Mouse (Mus musculus) layer of hippocampus, postnatal 14 days (tissue): Measurements from ENCODE around the gene Pxn. TPM values are rescaled to one million over a fixed set of nuclear protein-coding genes. Genes with fewer than 3 reads are reported as not detected.
"Not testable (repeated sequence)": the region's sequence is repeated elsewhere in the genome, so short reads cannot be mapped to it uniquely, and the experiment has no call there.

Experiments
- DNase-seq, 2 experiments: peaks; one replicate each; pipeline ENCODE4 v3.0.0; 2021 to 2022; ENCODE audit warnings: low spot score in 2 of 2, mixed read lengths in 1 of 2
- total RNA-seq, 2 experiments: library from RNA; stranded (reverse); gene quantifications; 2 replicates each; pipeline ENCODE4 v1.2.3; 2021

Pxn gene
- total RNA-seq, 2 experiments from 2014 or later, result 33.1 to 38.7 TPM

- no peak for DNase-seq
These were observed 1.7 kb downstream of the Pxn start for GRCm38 (mm10) chr5:115507981-115508858.

- no peak for DNase-seq
These were observed 2.3 kb downstream of the Pxn start for GRCm38 (mm10) chr5:115508859-115509147.

GRCm38 (mm10) chr5:115509321-115509761, 2.9 kb downstream of the Pxn start:
- no peak for DNase-seq

GRCm38 (mm10) chr5:115509790-115510689, 3.6 kb downstream of the Pxn start:
- DNase-seq, result no peak

- no peak for DNase-seq
These were observed 5.9 kb downstream of the Pxn start for GRCm38 (mm10) chr5:115512375-115512774.

- no peak for DNase-seq
These were observed 6.8 kb downstream of the Pxn start for GRCm38 (mm10) chr5:115513246-115513645.

- DNase-seq, result no peak
These were observed 7.2 kb downstream of the Pxn start for GRCm38 (mm10) chr5:115513721-115514120.

GRCm38 (mm10) chr5:115514346-115514745, 7.9 kb downstream of the Pxn start:
- DNase-seq, result no peak

- DNase-seq, result no peak
These were observed 8.6 kb downstream of the Pxn start for GRCm38 (mm10) chr5:115514896-115515587.

GRCm38 (mm10) chr5:115516081-115516907, 9.8 kb downstream of the Pxn start:
- no peak for DNase-seq

GRCm38 (mm10) chr5:115516908-115517307, 10.4 kb downstream of the Pxn start:
- no peak for DNase-seq

GRCm38 (mm10) chr5:115517501-115517900, 11.0 kb downstream of the Pxn start:
- DNase-seq, result no peak

- not testable (repeated sequence) for DNase-seq
These were observed 11.7 kb downstream of the Pxn start for GRCm38 (mm10) chr5:115518214-115518613.

GRCm38 (mm10) chr5:115520325-115520869, 13.9 kb downstream of the Pxn start:
- DNase-seq, result no peak

GRCm38 (mm10) chr5:115521553-115522461, 15.3 kb downstream of the Pxn start:
- DNase-seq, result no peak

GRCm38 (mm10) chr5:115522531-115522930, 16.1 kb downstream of the Pxn start:
- no peak for DNase-seq

GRCm38 (mm10) chr5:115522981-115523499, 16.6 kb downstream of the Pxn start:
- DNase-seq, result no peak

GRCm38 (mm10) chr5:115523971-115524370, 17.5 kb downstream of the Pxn start:
- DNase-seq, result no peak

- no peak for DNase-seq
These were observed 18.0 kb downstream of the Pxn start for GRCm38 (mm10) chr5:115524471-115524870.
